Mouse (Mus musculus): ENCODE measurements around the gene Msx1. TPM values are rescaled to one million over a fixed set of nuclear protein-coding genes. Genes with fewer than 3 reads are reported as not detected.

The Msx1 gene
- total and polyA plus RNA-seq, 2 experiments: 0.05 to 0.28 TPM

- no peaks in the 10 kb centered on the region for H3K79me2 ChIP-seq (ENCODE audit: control insufficient read depth, insufficient read depth, low read length)
- no peak for DNase-seq (ENCODE audit: extremely low read depth, low read depth, low spot score)
- WGBS: 5% methylated on average over 46 of the region's 46 CpGs
- peak; percentile 45 for TF ChIP-seq CTCF (IDR thresholded peaks at IDR 0.05; ENCODE audit: low read depth, low read length)
- TF ChIP-seq POLR2A (IDR thresholded peaks at IDR 0.05; ENCODE audit: extremely low read depth, insufficient read depth, low read length): no peak
- H3K27me3 ChIP-seq (ENCODE audit: control insufficient read depth, insufficient read depth, low read length): peaks cover 18% of the 10 kb centered on the region; the same call in 1 of the 2 replicates
- H3K27ac ChIP-seq (replicated peaks; ENCODE audit: insufficient read depth, low read depth, low read length): no peak overlapping the region
- H3K4me1 ChIP-seq (ENCODE audit: control insufficient read depth, insufficient read depth, low read length): no peaks in the 10 kb centered on the region; the same call in 1 of the 2 replicates
- no peaks in the 10 kb centered on the region for H3K36me3 ChIP-seq (ENCODE audit: control insufficient read depth, insufficient read depth, low read length)
- H3K4me3 ChIP-seq (ENCODE audit: insufficient read depth, low read depth, low read length): no peak overlapping the region
- H3K9ac ChIP-seq (ENCODE audit: low read depth, low read length): no peak overlapping the region
Observed at GRCm38 (mm10) chr5:37816907-37817657, 7.3 kb downstream of the Msx1 start.

- no peak for TF ChIP-seq CTCF (IDR thresholded peaks at IDR 0.05; ENCODE audit: low read depth, low read length)
- no peak overlapping the region for H3K4me3 ChIP-seq (ENCODE audit: insufficient read depth, low read depth, low read length)
- H3K79me2 ChIP-seq (ENCODE audit: control insufficient read depth, insufficient read depth, low read length): no peaks in the 10 kb centered on the region
- 86% methylated on average over 4 of the region's 4 CpGs for WGBS
- H3K36me3 ChIP-seq (ENCODE audit: control insufficient read depth, insufficient read depth, low read length): no peaks in the 10 kb centered on the region
- no peaks in the 10 kb centered on the region; the same call in 1 of the 2 replicates for H3K4me1 ChIP-seq (ENCODE audit: control insufficient read depth, insufficient read depth, low read length)
- no peak for DNase-seq (ENCODE audit: extremely low read depth, low read depth, low spot score)
- peaks cover 18% of the 10 kb centered on the region; the same call in 1 of the 2 replicates for H3K27me3 ChIP-seq (ENCODE audit: control insufficient read depth, insufficient read depth, low read length)
- H3K27ac ChIP-seq (replicated peaks; ENCODE audit: insufficient read depth, low read depth, low read length): no peak overlapping the region
- H3K9ac ChIP-seq (ENCODE audit: low read depth, low read length): no peak overlapping the region
Observed at GRCm38 (mm10) chr5:37815909-37816308, 8.5 kb downstream of the Msx1 start.

- H3K36me3 ChIP-seq (ENCODE audit: control insufficient read depth, insufficient read depth, low read length): no peaks in the 10 kb centered on the region
- TF ChIP-seq CTCF (IDR thresholded peaks at IDR 0.05; ENCODE audit: low read depth, low read length) (peak; percentile 77), POLR2A (IDR thresholded peaks at IDR 0.05; ENCODE audit: extremely low read depth, insufficient read depth, low read length) (no peak)
- no peak overlapping the region for H3K4me3 ChIP-seq (ENCODE audit: insufficient read depth, low read depth, low read length)
- H3K79me2 ChIP-seq (ENCODE audit: control insufficient read depth, insufficient read depth, low read length): no peaks in the 10 kb centered on the region
- peaks cover 16% of the 10 kb centered on the region; the same call in 1 of the 2 replicates for H3K27me3 ChIP-seq (ENCODE audit: control insufficient read depth, insufficient read depth, low read length)
- peak; percentile 79 for DNase-seq (ENCODE audit: extremely low read depth, low read depth, low spot score)
- no peaks in the 10 kb centered on the region; the same call in 1 of the 2 replicates for H3K4me1 ChIP-seq (ENCODE audit: control insufficient read depth, insufficient read depth, low read length)
- no peak overlapping the region for H3K27ac ChIP-seq (replicated peaks; ENCODE audit: insufficient read depth, low read depth, low read length)
- no peak overlapping the region for H3K9ac ChIP-seq (ENCODE audit: low read depth, low read length)
Observed at GRCm38 (mm10) chr5:37814169-37814568, 10.2 kb downstream of the Msx1 start.

- H3K27me3 ChIP-seq (ENCODE audit: control insufficient read depth, insufficient read depth, low read length): no peaks in the 10 kb centered on the region
- H3K9ac ChIP-seq (ENCODE audit: low read depth, low read length): no peak overlapping the region
- WGBS: 79% methylated on average over 6 of the region's 6 CpGs
- H3K79me2 ChIP-seq (ENCODE audit: control insufficient read depth, insufficient read depth, low read length): no peaks in the 10 kb centered on the region
- H3K27ac ChIP-seq (replicated peaks; ENCODE audit: insufficient read depth, low read depth, low read length): no peak overlapping the region
- H3K4me1 ChIP-seq (ENCODE audit: control insufficient read depth, insufficient read depth, low read length): no peaks in the 10 kb centered on the region
- no peak for DNase-seq (ENCODE audit: extremely low read depth, low read depth, low spot score)
- no peak overlapping the region for H3K4me3 ChIP-seq (ENCODE audit: insufficient read depth, low read depth, low read length)
- TF ChIP-seq CTCF (IDR thresholded peaks at IDR 0.05; ENCODE audit: low read depth, low read length): no peak
- TF ChIP-seq POLR2A (IDR thresholded peaks at IDR 0.05; ENCODE audit: extremely low read depth, insufficient read depth, low read length): no peak
- H3K36me3 ChIP-seq (ENCODE audit: control insufficient read depth, insufficient read depth, low read length): no peaks in the 10 kb centered on the region
Observed at GRCm38 (mm10) chr5:37805291-37805690, 19.1 kb downstream of the Msx1 start.

GRCm38 (mm10) chr5:37804512-37805118 is 19.8 kb downstream of the Msx1 start:
- no peaks in the 10 kb centered on the region for H3K36me3 ChIP-seq (ENCODE audit: control insufficient read depth, insufficient read depth, low read length)
- no peak overlapping the region for H3K4me3 ChIP-seq (ENCODE audit: insufficient read depth, low read depth, low read length)
- H3K27ac ChIP-seq (replicated peaks; ENCODE audit: insufficient read depth, low read depth, low read length): no peak overlapping the region
- DNase-seq (ENCODE audit: extremely low read depth, low read depth, low spot score): no peak
- H3K9ac ChIP-seq (ENCODE audit: low read depth, low read length): no peak overlapping the region
- no peaks in the 10 kb centered on the region for H3K79me2 ChIP-seq (ENCODE audit: control insufficient read depth, insufficient read depth, low read length)
- TF ChIP-seq POLR2A (IDR thresholded peaks at IDR 0.05; ENCODE audit: extremely low read depth, insufficient read depth, low read length) (no peak), CTCF (IDR thresholded peaks at IDR 0.05; ENCODE audit: low read depth, low read length) (no peak)
- WGBS: 68% methylated on average over 8 of the region's 8 CpGs
- H3K4me1 ChIP-seq (ENCODE audit: control insufficient read depth, insufficient read depth, low read length): no peaks in the 10 kb centered on the region
- H3K27me3 ChIP-seq (ENCODE audit: control insufficient read depth, insufficient read depth, low read length): no peaks in the 10 kb centered on the region

- H3K27ac ChIP-seq (replicated peaks; ENCODE audit: insufficient read depth, low read depth, low read length): no peak overlapping the region
- H3K4me1 ChIP-seq (ENCODE audit: control insufficient read depth, insufficient read depth, low read length): no peaks in the 10 kb centered on the region
- H3K4me3 ChIP-seq (ENCODE audit: insufficient read depth, low read depth, low read length): no peak overlapping the region
- H3K79me2 ChIP-seq (ENCODE audit: control insufficient read depth, insufficient read depth, low read length): no peaks in the 10 kb centered on the region
- no peaks in the 10 kb centered on the region for H3K36me3 ChIP-seq (ENCODE audit: control insufficient read depth, insufficient read depth, low read length)
- DNase-seq (ENCODE audit: extremely low read depth, low read depth, low spot score): no peak
- TF ChIP-seq CTCF (IDR thresholded peaks at IDR 0.05; ENCODE audit: low read depth, low read length): no peak
- no peak for TF ChIP-seq POLR2A (IDR thresholded peaks at IDR 0.05; ENCODE audit: extremely low read depth, insufficient read depth, low read length)
- H3K9ac ChIP-seq (ENCODE audit: low read depth, low read length): no peak overlapping the region
- WGBS: 55% methylated on average over 6 of the region's 6 CpGs
- H3K27me3 ChIP-seq (ENCODE audit: control insufficient read depth, insufficient read depth, low read length): no peaks in the 10 kb centered on the region
Observed at GRCm38 (mm10) chr5:37797251-37797650, 27.1 kb downstream of the Msx1 start.

All from liver, adult 2 months (tissue).